ENCODE assay signal across 24 mouse cellular contexts in the genomic region with DNA sequence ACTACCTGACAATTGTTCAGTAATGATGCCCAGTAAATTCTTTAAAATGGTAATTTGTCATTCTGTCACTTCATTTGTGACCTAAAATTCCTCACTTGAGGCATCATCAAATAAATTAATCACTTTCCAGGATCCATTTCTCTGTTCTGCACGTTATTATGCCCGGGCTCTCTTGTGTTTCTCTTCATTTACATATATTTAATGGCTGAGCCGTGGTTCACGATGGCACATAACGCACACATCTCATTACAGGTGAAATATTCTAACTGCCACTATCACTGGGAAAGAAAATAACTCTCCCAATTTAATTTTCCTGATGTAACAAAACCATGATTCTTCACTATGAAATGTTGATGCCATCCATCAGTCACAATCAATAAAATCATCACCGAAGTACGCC.
DNase-seq lines count a peak whose midpoint lies in the region; ATAC-seq and TF ChIP-seq lines count a peak whose summit lies in the region.
"Had no signal": no experiment of that assay in that cellular context is flagged by ENCODE, and none has a peak within 500 bp of the region (broad histone marks: within the 10 kb centered on the region; RNA-seq: fewer than 3 reads in every experiment).

No protein-coding gene starts in this region.

- ATAC-seq in forebrain, embryonic 12.5 days (ENCODE audit: low FRiP score) = 0 out of 2 replicates have a peak, but pooled peaks have one; percentile 44
- ATAC-seq in forebrain, embryonic 11.5 days (replicated peaks; ENCODE audit: low FRiP score) = no peak
- peak; percentile 69; the same call in 1 of the 2 replicates for ATAC-seq in hindbrain, embryonic 13.5 days (ENCODE audit: low FRiP score)
- no peak for ATAC-seq in hindbrain, postnatal 0 days
- ATAC-seq in neural tube, embryonic 12.5 days (ENCODE audit: low FRiP score, low read depth) = peak; percentile 65; the same call in 1 of the 2 replicates
- no peak for ATAC-seq in neural tube, embryonic 15.5 days (ENCODE audit: low FRiP score)
- ATAC-seq: CD4-positive, CD25-positive, alpha-beta regulatory T cell, adult 4 months had no signal

- H3K4me1 ChIP-seq in forebrain, embryonic 12.5 days = no peaks in the 10 kb centered on the region
- no peaks in the 10 kb centered on the region for H3K4me1 ChIP-seq in forebrain, embryonic 11.5 days (replicated peaks; ENCODE audit: control insufficient read depth, insufficient read depth, low read length)
- H3K4me1 ChIP-seq in hindbrain, embryonic 13.5 days (replicated peaks) = no peaks in the 10 kb centered on the region
- H3K4me1 ChIP-seq in hindbrain, postnatal 0 days (ENCODE audit: insufficient read depth, low read length) = no peaks in the 10 kb centered on the region
- H3K4me1 ChIP-seq in neural tube, embryonic 12.5 days = no peaks in the 10 kb centered on the region
- H3K4me1 ChIP-seq in neural tube, embryonic 15.5 days = no peaks in the 10 kb centered on the region
- H3K4me1 ChIP-seq: embryonic facial prominence, embryonic 15.5 days; forebrain, embryonic 10.5 days; heart, embryonic 13.5 days had no signal

- H3K9ac ChIP-seq in forebrain, embryonic 12.5 days = no peak overlapping the region
- no peak overlapping the region for H3K9ac ChIP-seq in forebrain, embryonic 11.5 days (ENCODE audit: low read length)
- H3K9ac ChIP-seq in hindbrain, embryonic 13.5 days = no peak overlapping the region
- H3K9ac ChIP-seq in hindbrain, postnatal 0 days (replicated peaks; ENCODE audit: low read length) = no peak overlapping the region
- H3K9ac ChIP-seq in neural tube, embryonic 12.5 days = no peak overlapping the region
- H3K9ac ChIP-seq in neural tube, embryonic 15.5 days (replicated peaks) = no peak overlapping the region
- H3K9ac ChIP-seq: embryonic facial prominence, embryonic 15.5 days; heart, embryonic 13.5 days had no signal

- no peak overlapping the region for H3K4me3 ChIP-seq in forebrain, embryonic 12.5 days (replicated peaks)
- H3K4me3 ChIP-seq in forebrain, embryonic 11.5 days (ENCODE audit: low read depth, low read length) = no peak overlapping the region
- H3K4me3 ChIP-seq in hindbrain, embryonic 13.5 days = no peak overlapping the region
- H3K4me3 ChIP-seq in hindbrain, postnatal 0 days (ENCODE audit: low read length) = no peak overlapping the region
- H3K4me3 ChIP-seq in neural tube, embryonic 12.5 days = no peak overlapping the region
- H3K4me3 ChIP-seq in neural tube, embryonic 15.5 days (replicated peaks) = no peak overlapping the region
- H3K4me3 ChIP-seq: embryonic facial prominence, embryonic 15.5 days; erythroblast, embryonic 14.5 days; forebrain, embryonic 10.5 days; gastrocnemius, adult 2 months; heart, embryonic 13.5 days had no signal

- no peak overlapping the region for H3K4me2 ChIP-seq in forebrain, embryonic 12.5 days
- no peak overlapping the region for H3K4me2 ChIP-seq in forebrain, embryonic 11.5 days (ENCODE audit: low read depth, low read length, severe bottlenecking)
- H3K4me2 ChIP-seq in hindbrain, embryonic 13.5 days = no peak overlapping the region
- no peak overlapping the region for H3K4me2 ChIP-seq in hindbrain, postnatal 0 days (ENCODE audit: low read depth, low read length)
- H3K4me2 ChIP-seq in neural tube, embryonic 12.5 days (replicated peaks) = no peak overlapping the region
- 0 out of 2 replicates have a peak overlapping the region, but pooled peaks have one; percentile 9 for H3K4me2 ChIP-seq in neural tube, embryonic 15.5 days
- H3K4me2 ChIP-seq: embryonic facial prominence, embryonic 15.5 days; heart, embryonic 13.5 days had no signal

- WGBS in forebrain, embryonic 12.5 days = 71% methylated on average over 7 of the region's 7 CpGs
- 81% methylated on average over 7 of the region's 7 CpGs for WGBS in forebrain, embryonic 11.5 days
- 51% methylated on average over 7 of the region's 7 CpGs for WGBS in hindbrain, embryonic 13.5 days
- WGBS in hindbrain, postnatal 0 days = 57% methylated on average over 7 of the region's 7 CpGs
- WGBS in neural tube, embryonic 12.5 days = 54% methylated on average over 7 of the region's 7 CpGs
- 31% methylated on average over 7 of the region's 7 CpGs for WGBS in neural tube, embryonic 15.5 days

- no peaks in the 10 kb centered on the region for H3K27me3 ChIP-seq in forebrain, embryonic 12.5 days
- H3K27me3 ChIP-seq in forebrain, embryonic 11.5 days (ENCODE audit: control insufficient read depth, insufficient read depth, low read length) = no peaks in the 10 kb centered on the region
- H3K27me3 ChIP-seq in hindbrain, embryonic 13.5 days = no peaks in the 10 kb centered on the region
- H3K27me3 ChIP-seq in hindbrain, postnatal 0 days (ENCODE audit: insufficient read depth, low read length) = no peaks in the 10 kb centered on the region
- H3K27me3 ChIP-seq in neural tube, embryonic 12.5 days (replicated peaks) = no peaks in the 10 kb centered on the region
- H3K27me3 ChIP-seq in neural tube, embryonic 15.5 days (replicated peaks) = no peaks in the 10 kb centered on the region
- H3K27me3 ChIP-seq: embryonic facial prominence, embryonic 15.5 days; heart, embryonic 13.5 days had no signal

- H3K36me3 ChIP-seq in forebrain, embryonic 12.5 days (replicated peaks) = no peaks in the 10 kb centered on the region
- H3K36me3 ChIP-seq in forebrain, embryonic 11.5 days (ENCODE audit: control insufficient read depth, insufficient read depth, low read length) = no peaks in the 10 kb centered on the region
- no peaks in the 10 kb centered on the region for H3K36me3 ChIP-seq in hindbrain, embryonic 13.5 days
- no peaks in the 10 kb centered on the region for H3K36me3 ChIP-seq in hindbrain, postnatal 0 days (ENCODE audit: insufficient read depth, low read length)
- no peaks in the 10 kb centered on the region for H3K36me3 ChIP-seq in neural tube, embryonic 12.5 days
- no peaks in the 10 kb centered on the region for H3K36me3 ChIP-seq in neural tube, embryonic 15.5 days
- H3K36me3 ChIP-seq: embryonic facial prominence, embryonic 15.5 days; forebrain, embryonic 10.5 days; G1E; heart, embryonic 13.5 days had no signal

- H3K9me3 ChIP-seq in forebrain, embryonic 12.5 days = no peaks in the 10 kb centered on the region
- H3K9me3 ChIP-seq in forebrain, embryonic 11.5 days (ENCODE audit: control insufficient read depth, low read length) = no peaks in the 10 kb centered on the region
- H3K9me3 ChIP-seq in hindbrain, embryonic 13.5 days = no peaks in the 10 kb centered on the region
- no peaks in the 10 kb centered on the region for H3K9me3 ChIP-seq in hindbrain, postnatal 0 days (ENCODE audit: low read length)
- H3K9me3 ChIP-seq in neural tube, embryonic 12.5 days = no peaks in the 10 kb centered on the region
- H3K9me3 ChIP-seq in neural tube, embryonic 15.5 days (replicated peaks) = no peaks in the 10 kb centered on the region
- H3K9me3 ChIP-seq: embryonic facial prominence, embryonic 15.5 days; forebrain, embryonic 10.5 days; G1E; heart, embryonic 13.5 days had no signal

- no peak overlapping the region for H3K27ac ChIP-seq in forebrain, embryonic 12.5 days
- no peak overlapping the region for H3K27ac ChIP-seq in forebrain, embryonic 11.5 days (ENCODE audit: low read depth, low read length)
- H3K27ac ChIP-seq in hindbrain, embryonic 13.5 days = no peak overlapping the region
- no peak overlapping the region for H3K27ac ChIP-seq in hindbrain, postnatal 0 days
- H3K27ac ChIP-seq in neural tube, embryonic 12.5 days = no peak overlapping the region
- no peak overlapping the region for H3K27ac ChIP-seq in neural tube, embryonic 15.5 days (replicated peaks)
- H3K27ac ChIP-seq: embryonic facial prominence, embryonic 15.5 days; forebrain, embryonic 10.5 days; gastrocnemius, adult 2 months; heart, embryonic 13.5 days had no signal

- no peak for DNase-seq in forebrain, embryonic 11.5 days (ENCODE audit: low spot score)
- DNase-seq in hindbrain, postnatal 0 days (ENCODE audit: low spot score) = no peak
- no peak for DNase-seq in neural tube, embryonic 10.5 days (ENCODE audit: extremely low spot score, low spot score)
- no peak for DNase-seq in gastrocnemius, postnatal 10 days
- DNase-seq: adrenal gland, adult 8-10 months; adrenal gland, postnatal 36 days; B cell, adult 2 months; cerebellum, adult 11 months; cerebellum, adult 8-10 months; cerebellum, postnatal 14 days; embryo, embryonic 11 days; gastrocnemius, adult 2 months; gastrocnemius, postnatal 36 days; heart, adult 11 months had no signal

- no peak for TF ChIP-seq CTCF in hindbrain, postnatal 0 days (IDR thresholded peaks at IDR 0.05; ENCODE audit: low read depth)

Comparison
In these comparisons a context has a peak if more than half of its experiments do, and no peak if none do; other contexts are left out.
1. ATAC-seq: peak in forebrain, embryonic 12.5 days (single experiment), hindbrain, embryonic 13.5 days (single experiment) and neural tube, embryonic 12.5 days (single experiment); none in forebrain, embryonic 11.5 days (single experiment), hindbrain, postnatal 0 days (single experiment) and neural tube, embryonic 15.5 days (single experiment).